Mouse (Mus musculus) T-helper 1 cell (primary cell): ENCODE measurements at regions not wholly inside any gene's neighbourhood (a gene's known extent, or its start where the extent isn't known, plus 50 kb on each side); places are given as distances from the start of the nearest gene placed in this dataset.

ENCODE experiments used
- in situ Hi-C: fragments of 300-600 bp; cut with MboI, MseI; formaldehyde crosslinking; loops from one replicate; pipeline ENCODE4 v1.15.1; 2025; ENCODE audit warnings: high pct_unique_total_duplicates

GRCm38 (mm10) chr4:95154377-95154776, 102.4 kb upstream of the Jun start:
- in situ Hi-C loops: no loop called here

- in situ Hi-C loops: loop anchor here (5.0 kb wide), 1 partner anchor 53 kb away; no protein-coding TSS in a partner anchor
Observed at GRCm38 (mm10) chr4:95155178-95155577, 103.2 kb upstream of the Jun start.

- in situ Hi-C loops: loop anchor here (5.0 kb wide), 1 partner anchor 53 kb away; no protein-coding TSS in a partner anchor
Observed at GRCm38 (mm10) chr4:95155796-95156195, 103.8 kb upstream of the Jun start.

GRCm38 (mm10) chr4:95156451-95157271, 104.6 kb upstream of the Jun start:
- in situ Hi-C loops: loop anchor here (5.0 kb wide), 1 partner anchor 54 kb away; no protein-coding TSS in a partner anchor

GRCm38 (mm10) chr4:95157653-95158430, 105.8 kb upstream of the Jun start:
- in situ Hi-C loops: loop anchor here (5.0 kb wide), 1 partner anchor 56 kb away; no protein-coding TSS in a partner anchor

GRCm38 (mm10) chr4:95158632-95159424, 106.8 kb upstream of the Jun start:
- in situ Hi-C loops: loop anchor here (5.0 kb wide), 1 partner anchor 57 kb away; no protein-coding TSS in a partner anchor

- in situ Hi-C loops: loop anchor here (5.0 kb wide), 2 partner anchors 58 to 108 kb away; partner anchors contain the start of gene Jun
Observed at GRCm38 (mm10) chr4:95159821-95160220, 107.8 kb upstream of the Jun start.

- in situ Hi-C loops: loop anchor here (5.0 kb wide), 1 partner anchor 108 kb away; the partner anchor contains the start of gene Jun
Observed at GRCm38 (mm10) chr4:95160465-95160864, 108.4 kb upstream of the Jun start.

GRCm38 (mm10) chr4:95160912-95161669, 109.1 kb upstream of the Jun start:
- in situ Hi-C loops: loop anchor here (5.0 kb wide), 1 partner anchor 109 kb away; the partner anchor contains the start of gene Jun

GRCm38 (mm10) chr4:95161670-95162020, 109.6 kb upstream of the Jun start:
- in situ Hi-C loops: loop anchor here (5.0 kb wide), 1 partner anchor 109 kb away; the partner anchor contains the start of gene Jun

GRCm38 (mm10) chr4:95162386-95163090, 110.5 kb upstream of the Jun start:
- in situ Hi-C loops: loop anchor here (5.0 kb wide), 1 partner anchor 110 kb away; the partner anchor contains the start of gene Jun

GRCm38 (mm10) chr4:95163403-95163802, 111.4 kb upstream of the Jun start:
- in situ Hi-C loops: loop anchor here (5.0 kb wide), 1 partner anchor 111 kb away; the partner anchor contains the start of gene Jun

- in situ Hi-C loops: no loop called here
Observed at GRCm38 (mm10) chr4:95166503-95166902, 114.5 kb upstream of the Jun start.

GRCm38 (mm10) chr4:95167216-95167615, 115.2 kb upstream of the Jun start:
- in situ Hi-C loops: no loop called here

GRCm38 (mm10) chr4:95169702-95170101, 117.7 kb upstream of the Jun start:
- in situ Hi-C loops: no loop called here

- in situ Hi-C loops: no loop called here
Observed at GRCm38 (mm10) chr4:95177753-95178152, 125.7 kb upstream of the Jun start.

- in situ Hi-C loops: no loop called here
Observed at GRCm38 (mm10) chr4:95178467-95178866, 126.4 kb upstream of the Jun start.

GRCm38 (mm10) chr4:95178900-95179299, 126.9 kb upstream of the Jun start:
- in situ Hi-C loops: no loop called here

GRCm38 (mm10) chr4:95180446-95180845, 128.4 kb upstream of the Jun start:
- in situ Hi-C loops: no loop called here

- in situ Hi-C loops: no loop called here
Observed at GRCm38 (mm10) chr4:95180999-95181398, 129.0 kb upstream of the Jun start.
